Mouse (Mus musculus) spleen, postnatal 14 days (tissue): ENCODE results near the gene Rnaseh1.

Experiments used
- DNase-seq, 2 experiments: peaks; one replicate each; pipeline ENCODE4 v3.0.0; 2021 to 2022; ENCODE audit warnings: low spot score in 2 of 2

Gene Rnaseh1

DNA sequence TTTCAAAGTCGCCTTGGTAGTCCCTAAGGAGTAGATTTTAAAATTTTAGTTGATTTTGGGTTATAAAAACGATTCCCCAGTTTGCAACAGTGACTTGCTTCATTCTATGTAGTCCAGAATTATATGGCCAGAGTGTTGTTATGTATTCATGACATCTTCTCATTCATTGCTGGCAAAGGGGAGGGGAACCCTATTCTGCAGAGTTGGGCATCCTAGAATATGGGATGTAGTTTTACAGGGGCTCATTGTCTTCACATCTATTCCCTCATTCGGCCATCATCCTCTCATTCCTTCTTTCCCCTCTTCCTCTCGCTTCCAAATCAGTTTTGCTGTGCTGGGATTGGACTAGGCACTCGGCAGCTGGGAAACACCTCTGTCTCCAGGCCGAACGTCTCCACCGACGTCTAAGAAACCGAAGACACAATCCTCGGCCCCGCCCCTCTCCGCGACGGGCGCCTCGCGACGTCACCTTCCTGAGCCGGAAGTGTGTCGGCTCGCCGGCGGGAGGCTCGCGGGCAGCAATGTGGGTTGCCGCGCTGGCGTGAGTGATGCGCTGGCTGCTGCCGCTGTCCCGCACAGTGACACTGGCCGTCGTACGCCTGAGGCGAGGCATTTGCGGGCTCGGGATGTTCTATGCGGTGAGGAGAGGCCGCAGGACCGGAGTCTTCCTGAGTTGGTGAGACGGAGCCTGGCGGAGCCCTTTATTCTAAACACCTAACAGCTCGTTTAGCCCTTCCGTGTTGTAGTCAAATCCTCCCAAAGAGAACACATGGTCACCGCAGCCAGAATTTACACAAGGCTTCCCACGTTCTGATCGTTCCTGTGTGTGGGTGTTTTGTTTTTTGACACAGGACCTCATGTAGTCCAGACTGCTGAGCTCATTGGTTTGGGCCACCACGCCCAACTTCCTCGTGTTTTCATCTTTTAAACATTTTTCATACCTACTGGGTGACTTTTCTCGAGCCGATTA is at the start of gene Rnaseh1:
Gene Rnaseh1 (plus strand): TSS at position 462 of the 970 bp plus-strand sequence.
- DNase-seq = peak; percentile 79 to 85

DNA sequence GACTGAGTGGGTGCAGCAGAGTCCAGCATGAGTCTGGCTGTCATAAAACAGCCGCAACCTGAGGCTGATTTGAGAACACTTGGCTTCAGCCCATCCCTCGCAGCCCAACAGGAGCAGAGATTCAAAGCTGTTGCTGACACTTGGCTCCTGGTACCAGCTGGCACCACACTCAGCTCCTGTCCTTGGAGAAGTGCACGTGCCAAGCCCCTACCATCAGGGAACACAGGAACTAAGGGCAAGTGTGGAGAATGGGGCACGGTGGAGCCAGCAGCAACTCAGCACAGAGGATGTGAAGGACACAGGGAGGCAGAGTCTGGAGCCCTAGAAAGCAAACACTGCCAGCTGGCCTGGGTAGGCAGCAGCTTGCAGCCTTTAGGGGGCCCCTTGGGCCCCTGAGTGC is 47.1 kb upstream of the Rnaseh1 start:
- DNase-seq = no peak

DNA sequence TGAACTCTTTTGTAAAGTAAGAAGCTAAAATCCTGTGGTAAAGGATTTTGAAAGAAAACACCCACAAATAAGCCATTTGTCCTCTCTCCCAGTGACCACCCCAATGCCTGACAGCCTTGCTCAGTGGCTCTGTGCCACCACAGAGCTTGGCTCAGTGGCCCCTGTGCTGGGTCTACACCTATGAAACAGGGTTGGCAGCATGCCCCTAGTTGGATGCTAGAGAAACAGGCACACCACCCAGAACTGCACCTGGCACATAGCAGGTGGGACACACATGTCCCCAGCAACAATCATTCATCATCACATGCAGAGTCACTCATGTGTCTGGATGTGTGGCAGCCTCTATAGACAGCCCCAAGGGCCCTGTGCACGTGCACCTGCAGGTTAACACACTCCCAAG is 45.9 kb upstream of the Rnaseh1 start:
- DNase-seq = no peak

DNA sequence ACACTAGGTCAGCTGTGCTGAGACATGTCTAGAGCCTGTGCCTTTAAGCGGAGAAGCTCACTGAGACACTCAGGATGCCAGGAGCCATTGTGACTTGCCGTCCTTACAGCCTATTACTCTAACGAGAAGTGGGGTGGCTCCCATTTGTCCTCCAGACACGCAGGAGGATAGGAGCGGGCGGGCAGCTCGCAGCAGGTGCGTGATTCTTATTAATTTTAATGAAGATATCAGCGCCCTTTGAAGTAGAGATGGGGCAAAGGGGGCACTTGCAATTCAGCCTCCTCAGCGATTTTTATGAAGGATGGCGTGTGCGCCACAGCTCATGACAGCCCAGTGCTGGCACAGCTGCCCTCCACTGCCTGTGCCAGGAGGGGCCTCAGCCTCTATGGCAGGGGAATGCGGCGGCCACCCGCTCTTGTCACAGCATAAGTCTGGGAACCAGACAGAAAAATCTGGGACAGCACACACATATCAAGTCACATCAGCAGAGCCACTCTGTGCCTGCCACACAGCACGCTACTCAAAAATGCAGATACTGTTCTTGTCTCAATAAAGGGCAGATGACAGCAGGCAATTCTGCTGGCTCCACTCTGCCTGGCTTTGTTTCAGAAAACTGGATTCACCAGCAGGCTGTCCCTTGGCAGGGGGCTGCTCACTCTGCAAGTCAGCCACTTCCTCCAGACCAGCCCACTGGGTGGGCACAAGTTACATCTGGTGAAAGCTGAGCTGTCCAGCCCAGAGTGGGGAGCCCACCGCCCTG is 41.7 kb upstream of the Rnaseh1 start:
- DNase-seq = no peak

DNA sequence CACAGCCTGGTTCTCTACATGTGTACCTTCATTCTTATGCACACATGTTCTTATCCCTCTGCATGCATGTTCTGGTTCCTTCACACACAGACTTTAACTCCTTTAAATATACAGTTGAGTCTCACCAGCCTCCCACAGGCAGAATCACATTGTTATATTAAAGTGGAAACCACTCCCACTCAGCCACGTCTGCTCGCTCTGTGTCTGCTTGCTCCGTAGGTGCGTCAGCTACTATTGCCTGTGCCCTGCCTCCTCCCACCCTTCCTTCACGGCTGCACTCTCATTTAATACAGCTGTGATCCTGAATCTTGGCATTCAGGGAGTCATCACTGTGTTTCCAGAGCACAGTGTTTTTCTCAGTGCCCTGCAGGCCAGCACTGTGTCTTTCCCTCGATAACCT is 37.0 kb upstream of the Rnaseh1 start:
- no peak for DNase-seq

DNA sequence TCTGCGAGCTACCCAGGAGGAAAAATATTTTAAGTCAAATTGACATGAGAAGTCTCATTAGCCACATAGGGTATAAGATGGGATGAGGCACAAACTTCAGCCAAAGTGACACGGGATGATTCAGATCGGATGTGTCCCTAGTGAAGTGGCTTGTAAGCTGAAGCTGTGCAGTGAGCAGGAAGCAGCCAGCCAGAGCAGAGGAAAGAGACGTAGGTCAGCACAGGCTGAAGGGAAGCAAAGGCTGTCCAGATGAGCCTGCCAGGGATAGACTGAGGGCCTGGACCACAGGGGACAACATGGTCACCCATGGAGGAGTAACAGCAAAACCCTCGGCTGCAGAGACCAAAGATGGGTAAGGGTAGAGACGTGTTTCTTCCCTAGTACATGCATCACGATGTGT is 35.0 kb upstream of the Rnaseh1 start:
- DNase-seq = no peak

DNA sequence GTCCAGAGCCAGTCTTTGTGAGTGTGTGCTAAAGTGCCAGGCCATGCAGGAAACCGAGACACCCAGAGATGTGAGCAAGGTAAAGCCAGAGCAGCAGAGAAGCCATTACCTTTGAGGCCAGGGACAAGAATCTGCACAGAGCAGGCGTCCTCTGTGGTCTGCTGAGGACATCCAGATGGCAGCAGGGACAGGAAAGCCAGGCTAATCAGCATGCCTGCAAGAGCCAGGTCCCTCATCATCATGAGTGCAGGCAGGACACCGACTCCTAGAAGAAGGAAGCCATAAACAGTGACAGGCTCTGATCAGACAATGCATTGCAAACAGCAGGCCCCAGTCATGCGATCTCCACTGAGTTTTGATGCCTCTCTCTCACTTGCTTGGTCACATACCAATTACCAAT is 32.1 kb upstream of the Rnaseh1 start:
- no peak for DNase-seq

DNA sequence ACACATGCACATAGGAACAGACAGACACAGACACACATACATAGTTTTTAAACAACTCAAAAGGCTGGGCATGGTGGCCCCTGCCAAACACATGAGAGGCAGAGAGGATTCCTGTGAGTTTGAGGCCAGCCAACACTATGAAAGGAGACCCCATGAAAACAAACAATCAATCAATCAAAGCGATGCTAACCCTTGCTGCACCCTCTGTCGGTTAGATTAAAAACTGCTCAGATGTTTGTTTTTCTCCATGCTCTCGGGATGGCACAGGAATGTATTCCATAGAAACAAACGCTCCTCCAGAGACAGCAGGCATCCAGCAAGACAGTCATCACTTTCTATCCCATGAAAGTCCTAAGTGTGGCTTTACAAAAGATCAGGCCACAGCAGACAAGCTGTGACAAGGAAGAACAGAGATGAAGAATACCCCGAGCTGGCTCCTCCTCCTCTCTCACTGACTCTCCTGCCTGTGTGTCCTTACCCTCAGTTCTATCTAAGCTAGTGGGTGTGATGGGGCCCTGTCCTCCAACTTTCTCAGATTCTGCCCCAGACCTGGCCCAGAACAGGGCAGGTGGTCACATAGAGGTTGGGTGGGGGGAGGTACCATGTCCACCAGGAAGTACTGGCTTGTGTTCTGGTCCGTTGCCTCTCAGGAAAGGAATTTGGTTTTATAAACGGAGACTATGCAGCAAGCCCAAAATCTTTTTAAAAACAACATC is 27.8 kb upstream of the Rnaseh1 start:
- no peak for DNase-seq

DNA sequence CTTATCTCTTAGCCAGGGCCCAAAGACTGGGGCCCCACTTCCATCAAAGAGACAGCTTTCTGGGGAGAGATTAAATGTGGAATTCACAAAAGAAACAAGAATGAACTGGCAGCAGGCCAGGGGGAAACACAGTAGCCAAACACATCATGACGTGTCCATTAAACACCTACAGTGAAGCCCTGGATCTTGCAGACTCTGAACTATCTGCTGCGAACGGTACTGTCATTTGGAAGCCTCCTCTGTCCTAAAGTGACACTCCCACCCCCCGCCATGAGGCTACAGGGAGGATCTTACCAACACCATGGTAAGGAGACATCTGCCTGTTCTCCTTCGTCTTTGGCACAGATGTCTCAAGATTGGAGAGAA is 27.3 kb upstream of the Rnaseh1 start:
- no peak for DNase-seq

DNA sequence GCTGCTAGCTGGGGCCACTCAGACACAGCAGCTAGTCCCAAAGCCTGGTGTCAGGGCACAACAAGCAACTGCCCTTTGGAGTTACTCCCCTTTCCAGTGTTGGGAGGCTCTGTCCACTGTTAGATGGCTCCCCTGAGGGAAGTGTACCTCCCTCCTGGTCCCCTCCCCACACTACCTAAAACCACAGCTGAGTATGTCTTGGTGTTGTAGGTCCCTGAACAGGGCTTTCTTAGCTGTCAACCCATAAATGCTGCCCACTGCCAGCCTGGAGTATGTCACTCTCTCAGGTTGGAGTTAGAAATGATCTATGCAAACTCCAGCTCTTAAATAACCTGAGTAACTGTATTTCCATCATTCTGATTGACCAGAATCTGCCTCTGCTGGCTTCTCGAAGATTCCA is 26.8 kb upstream of the Rnaseh1 start:
- DNase-seq = no peak

DNA sequence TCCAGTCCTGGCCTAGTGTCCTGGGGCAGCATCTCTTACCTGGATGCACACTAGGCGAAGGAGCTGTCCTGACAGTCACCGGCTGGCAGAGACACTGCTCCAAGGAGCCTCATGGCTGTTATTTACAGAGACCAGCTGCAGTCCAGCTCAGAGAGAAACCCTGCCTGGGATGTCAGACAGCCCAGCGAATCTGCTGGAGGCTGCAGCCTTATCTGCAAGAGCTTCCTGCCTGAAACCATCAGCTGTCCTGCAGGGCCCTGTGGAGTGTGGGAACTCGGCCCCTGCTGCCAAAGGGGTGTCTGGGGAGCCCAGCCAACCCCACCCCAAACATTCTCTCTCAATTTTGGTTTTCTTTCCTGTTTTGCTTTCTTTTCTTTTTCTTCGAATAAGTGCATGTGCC is 26.2 kb upstream of the Rnaseh1 start, which contains the start of gene Colec11:
Gene Colec11 (minus strand): TSS at position 183 of the 400 bp plus-strand sequence.
- DNase-seq = no peak

DNA sequence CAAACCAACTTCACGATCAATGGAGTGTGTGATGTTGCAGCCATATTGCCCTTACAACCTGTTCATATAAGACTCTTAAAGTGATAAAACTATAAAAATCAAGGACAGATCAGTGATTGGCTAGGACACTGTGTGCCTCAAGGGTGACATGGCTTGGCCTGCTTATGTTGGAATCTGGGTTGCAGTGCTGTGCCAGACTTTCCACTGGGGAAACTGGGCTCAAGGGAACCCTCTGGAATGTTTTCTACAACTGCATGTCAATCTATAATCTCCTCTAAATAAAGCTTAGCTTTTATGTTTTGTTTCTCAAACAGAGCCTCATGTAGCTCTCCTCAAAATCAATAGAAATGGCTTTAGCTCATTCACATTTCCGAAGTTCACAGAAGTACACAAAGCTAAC is 25.2 kb upstream of the Rnaseh1 start:
- DNase-seq = no peak

DNA sequence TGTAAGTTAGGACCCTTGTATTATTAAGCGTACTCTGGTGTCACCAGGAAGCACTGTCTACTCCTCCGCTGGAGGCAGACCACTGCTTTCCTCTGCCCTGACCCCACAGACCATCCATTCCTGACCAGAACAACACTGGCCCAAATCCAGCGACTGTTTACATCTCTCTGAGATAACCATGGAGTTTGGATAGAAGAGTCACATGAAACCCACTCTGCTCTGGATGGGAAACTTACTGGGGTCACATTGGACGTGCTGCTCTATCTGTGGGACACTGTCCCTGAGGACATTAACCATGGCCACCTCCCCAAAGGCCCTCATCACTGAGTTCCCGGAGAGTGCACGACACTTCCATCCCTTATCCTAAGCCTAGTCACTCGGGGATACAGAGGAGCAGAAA is 24.0 kb upstream of the Rnaseh1 start:
- DNase-seq = no peak

DNA sequence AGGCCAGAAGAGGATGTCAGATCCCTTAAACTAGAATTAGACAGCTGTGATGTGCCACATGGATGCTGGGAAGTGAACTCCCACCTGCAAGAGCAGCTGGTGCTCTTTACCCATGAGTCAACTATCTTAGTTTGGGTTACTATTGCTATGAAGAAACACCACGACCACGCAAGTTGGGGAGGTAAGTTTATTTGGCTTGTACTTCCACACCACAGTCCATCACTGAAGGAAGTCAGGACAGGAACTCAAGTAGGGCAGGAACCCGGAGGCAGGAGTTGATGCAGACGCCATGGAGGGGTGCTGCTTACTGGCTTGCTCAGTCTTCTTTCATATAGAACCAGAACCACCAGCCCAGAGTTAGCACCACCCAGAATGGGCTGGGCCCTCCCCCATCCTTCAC is 22.3 kb upstream of the Rnaseh1 start:
- DNase-seq = no peak

DNA sequence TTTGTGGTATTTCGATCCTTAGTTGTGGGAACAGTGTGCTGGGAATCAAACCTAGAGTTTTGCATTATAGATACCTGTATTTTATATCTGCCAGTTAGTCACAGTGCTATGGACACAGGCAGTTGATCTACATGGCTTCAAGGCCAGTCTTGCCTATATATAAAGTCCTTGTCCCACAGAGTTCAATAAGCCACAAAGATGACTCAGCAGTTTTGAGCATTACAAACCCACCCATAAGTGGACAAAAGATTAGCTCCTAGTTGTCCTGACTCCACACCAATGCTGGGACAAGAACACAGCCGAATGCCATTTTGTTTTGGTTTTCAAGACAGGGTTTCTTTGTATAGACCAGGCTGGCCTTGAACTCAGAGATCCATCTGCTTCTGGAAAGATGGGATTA is 21.0 kb upstream of the Rnaseh1 start:
- no peak for DNase-seq

DNA sequence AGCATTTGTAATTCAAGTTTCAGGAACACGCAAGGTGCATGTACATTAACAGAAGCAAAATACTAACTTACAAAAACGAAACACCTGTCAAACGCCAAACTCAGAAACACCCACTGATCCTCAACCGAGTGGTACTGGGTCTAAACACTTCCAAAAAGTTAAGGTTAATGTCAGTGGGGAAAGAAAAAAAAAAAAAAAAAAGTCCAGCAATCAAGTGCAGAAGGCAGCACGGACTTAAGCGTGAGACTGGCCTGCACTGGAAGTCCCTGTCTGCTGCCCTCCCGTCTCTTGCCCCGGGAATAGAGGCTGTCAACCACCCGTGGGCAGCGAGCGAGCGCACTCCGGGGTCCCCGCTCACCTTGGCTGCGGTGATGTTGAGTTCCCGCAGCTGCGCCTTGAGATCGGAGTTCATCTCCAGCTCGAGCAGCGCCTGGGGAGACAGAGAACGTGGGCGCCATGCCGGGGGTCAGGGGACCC is 14.3 kb upstream of the Rnaseh1 start:
- DNase-seq = no peak

DNA sequence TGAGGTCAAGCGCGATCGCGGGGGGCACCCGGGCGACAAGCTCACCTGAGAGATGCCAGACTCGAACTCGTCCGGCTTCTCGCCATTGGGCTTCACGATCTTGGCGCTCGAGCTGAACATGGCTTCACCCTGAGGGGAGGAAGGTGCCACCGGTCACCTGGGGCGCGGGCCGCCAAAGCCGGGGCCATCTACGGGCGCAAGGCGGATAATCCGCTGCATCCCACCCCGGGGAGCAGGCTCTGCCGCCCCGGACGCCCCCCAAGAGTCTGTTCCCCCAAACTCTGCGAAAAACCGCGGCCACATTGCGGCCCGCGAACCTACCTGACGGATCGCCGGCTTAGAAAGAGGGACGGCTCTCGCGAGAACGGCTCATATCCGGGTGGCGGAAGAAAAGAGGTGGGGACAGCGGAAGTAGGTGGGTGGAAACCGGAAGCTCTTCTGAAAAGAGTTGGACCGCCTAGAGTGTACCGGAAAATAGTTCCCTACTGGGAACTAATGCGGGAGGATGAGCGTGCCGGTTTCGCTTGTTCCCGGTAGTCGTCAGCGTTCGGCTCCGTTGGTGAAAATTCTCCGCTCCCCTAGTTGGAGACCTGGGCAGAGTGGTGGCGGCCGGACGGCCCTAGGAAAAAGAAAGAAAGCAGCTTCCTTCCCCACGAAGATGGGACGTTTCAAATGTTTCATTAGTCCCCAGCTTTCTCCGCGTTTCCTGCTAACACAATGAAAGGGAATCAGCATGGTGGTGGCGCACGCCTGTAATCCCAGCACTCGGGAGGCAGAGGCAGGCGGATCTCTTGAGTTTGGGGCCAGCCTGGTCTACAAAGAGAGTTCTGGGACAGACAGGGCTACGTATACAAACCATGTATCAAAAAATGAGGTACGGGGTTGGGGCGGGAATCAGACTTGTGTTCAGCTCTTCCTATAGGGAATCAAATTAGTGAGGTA is 13.6 kb upstream of the Rnaseh1 start, which contains the start of gene Rps7:
Gene Rps7 (minus strand): TSS at position 419 of the 942 bp plus-strand sequence.
- peak; percentile 84 to 89 for DNase-seq

DNA sequence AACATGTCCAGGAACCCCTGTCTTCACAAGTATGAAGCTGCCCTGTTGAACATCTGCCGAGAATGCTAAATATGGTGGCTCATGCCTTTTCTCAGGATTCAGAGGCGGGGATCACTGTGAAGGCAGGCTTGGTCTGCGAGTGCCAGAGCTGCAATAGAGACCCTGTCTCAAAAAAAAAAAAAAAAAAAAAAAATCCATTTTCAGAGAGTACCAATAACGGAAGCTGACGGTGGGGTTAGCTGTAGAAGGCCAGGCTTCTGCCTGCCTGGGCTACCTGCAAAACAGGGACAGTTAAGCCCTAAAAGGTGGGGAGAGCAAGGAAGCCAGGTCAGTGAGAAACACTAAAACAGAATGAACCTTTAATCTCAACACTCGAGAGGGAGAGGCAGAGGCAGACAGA is 12.9 kb upstream of the Rnaseh1 start:
- DNase-seq = no peak

DNA sequence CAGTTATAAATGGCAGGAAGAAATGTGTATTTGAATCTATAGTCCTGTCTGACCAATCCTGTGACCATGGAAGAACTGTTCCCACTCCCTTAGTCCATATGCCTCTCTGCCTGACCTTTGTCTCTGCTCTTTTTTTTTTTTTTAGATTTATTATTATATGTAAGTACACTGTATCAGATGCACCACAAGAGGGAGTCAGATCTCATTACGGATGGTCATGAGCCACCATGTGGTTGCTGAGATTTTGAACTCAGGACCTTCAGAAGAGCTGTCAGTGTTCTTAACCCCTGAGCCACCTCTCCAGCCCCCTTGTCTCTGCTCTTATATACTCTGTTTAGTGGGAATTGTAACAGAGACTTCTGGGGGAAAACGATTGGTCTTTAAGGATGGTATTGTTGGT is 10.6 kb upstream of the Rnaseh1 start:
- no peak for DNase-seq

DNA sequence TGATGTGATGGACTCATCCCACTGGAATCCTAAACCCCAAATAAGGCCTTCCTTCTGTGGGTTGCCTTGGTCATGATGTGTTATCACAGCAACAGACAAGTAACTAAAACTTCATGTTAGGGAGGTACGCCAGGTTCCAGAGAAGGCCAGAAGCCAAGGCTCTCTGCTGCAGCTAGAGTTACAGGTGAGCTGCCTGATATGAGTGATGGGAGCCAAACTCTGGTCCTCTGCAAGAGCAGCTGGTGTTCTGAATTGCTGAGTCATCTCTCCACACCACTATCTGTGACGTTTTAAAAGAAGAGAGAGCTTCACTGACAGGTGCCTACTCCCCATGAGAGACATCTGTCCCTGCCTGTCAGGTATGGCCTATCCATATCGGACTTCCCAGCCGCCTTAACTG is 13.2 kb downstream of the Rnaseh1 start:
- no peak for DNase-seq

DNA sequence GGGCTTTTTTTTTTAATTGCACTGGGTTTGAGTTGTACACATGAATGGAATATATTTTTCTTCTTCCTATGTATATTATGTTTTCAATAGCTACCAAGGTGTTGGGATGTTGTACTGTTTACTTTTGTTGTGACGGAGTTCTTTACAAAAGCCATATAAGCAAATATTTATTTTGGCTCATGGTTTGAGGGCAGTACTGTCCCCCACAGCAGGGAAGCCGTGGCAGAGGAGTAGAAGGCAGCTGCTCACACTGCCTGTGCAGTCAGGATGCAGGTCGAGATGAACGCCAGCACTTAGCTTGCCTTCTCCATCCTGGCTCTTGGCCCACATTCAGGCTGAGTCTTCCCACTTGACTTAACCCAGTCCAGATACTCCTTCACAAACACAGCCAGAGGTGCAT is 17.3 kb downstream of the Rnaseh1 start:
- DNase-seq = no peak
